Mouse (Mus musculus): Measurements from ENCODE around the gene Ptpn14.
A peak's percentile ranks its signal among the peaks of the same experiment; 100 is the strongest.

Ptpn14 gene

GRCm38 (mm10) chr1:189916422-189917125, 188.5 kb downstream of the Ptpn14 start:
- no peak for DNase-seq

- DNase-seq, result no peak
Observed at GRCm38 (mm10) chr1:189917126-189917500, 189.0 kb downstream of the Ptpn14 start.

- DNase-seq, result no peak
Observed at GRCm38 (mm10) chr1:189919756-189920155, 191.7 kb downstream of the Ptpn14 start.

- DNase-seq, result no peak
Observed at GRCm38 (mm10) chr1:189920701-189921567, 192.9 kb downstream of the Ptpn14 start.

GRCm38 (mm10) chr1:189921568-189921817, 193.4 kb downstream of the Ptpn14 start:
- no peak for DNase-seq

- DNase-seq, result peak; percentile 77
Observed at GRCm38 (mm10) chr1:189921818-189922592, 193.9 kb downstream of the Ptpn14 start, which contains the start of gene Smyd2. Gene Smyd2 (minus strand): TSS chr1:189922363.

- peak; percentile 53 for DNase-seq
Observed at GRCm38 (mm10) chr1:189922721-189923120, 194.7 kb downstream of the Ptpn14 start.

GRCm38 (mm10) chr1:189923157-189923556, 195.1 kb downstream of the Ptpn14 start:
- DNase-seq, result no peak

- DNase-seq, result no peak
Observed at GRCm38 (mm10) chr1:189923871-189924568, 196.0 kb downstream of the Ptpn14 start.

GRCm38 (mm10) chr1:189926279-189926678, 198.2 kb downstream of the Ptpn14 start:
- no peak for DNase-seq
